Mouse (Mus musculus) spleen, adult 18-20 months (tissue): ENCODE measurements around the gene Pim3.
"Not testable (repeated sequence)": the region's sequence is repeated elsewhere in the genome, so short reads cannot be mapped to it uniquely, and the experiment has no call there.

Source experiments
- DNase-seq, 2 experiments: peaks; one replicate each; pipeline ENCODE4 v3.0.0; 2022; ENCODE audit warnings: mixed read lengths in 2 of 2

The Pim3 gene

GRCm38 (mm10) chr15:88861772-88862622, at the start of gene Pim3:
Gene Pim3, plus strand, starts transcription at chr15:88862186.
- DNase-seq: peak; percentile 93 to 96

DNA sequence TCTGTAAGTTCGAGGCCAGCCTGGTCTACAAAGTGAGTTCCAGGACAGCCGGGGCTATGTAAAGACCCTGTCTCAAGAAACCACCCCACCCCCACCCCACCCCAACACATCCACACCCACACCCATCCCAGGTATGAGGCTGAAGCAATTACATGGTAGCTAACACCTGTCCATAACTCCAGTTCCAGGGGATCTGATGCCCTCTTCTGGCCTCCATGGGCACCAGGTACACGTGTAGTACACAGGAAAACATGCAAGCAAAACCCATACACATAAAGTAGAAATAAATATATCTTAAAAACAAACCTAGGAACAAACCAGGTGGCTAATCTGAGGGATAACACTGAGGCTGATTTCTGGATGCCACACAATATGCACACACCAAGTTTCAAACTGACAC, 48.7 kb upstream of the Pim3 start:
- DNase-seq: no peak

GRCm38 (mm10) chr15:88813873-88814272, 48.1 kb upstream of the Pim3 start:
- not testable (repeated sequence) for DNase-seq

GRCm38 (mm10) chr15:88814411-88815047, 47.5 kb upstream of the Pim3 start:
- no peak for DNase-seq

- DNase-seq: no peak
Observed at GRCm38 (mm10) chr15:88815196-88815700, 46.7 kb upstream of the Pim3 start.

- peak; percentile 98 to 99 for DNase-seq
Observed at GRCm38 (mm10) chr15:88819026-88819905, 42.7 kb upstream of the Pim3 start, which contains the start of the genes Alg12 and Creld2. Gene Alg12, minus strand, starts transcription at chr15:88819318. Gene Creld2, plus strand, starts transcription at chr15:88819646.

GRCm38 (mm10) chr15:88819906-88820303, 42.1 kb upstream of the Pim3 start:
- no peak for DNase-seq

GRCm38 (mm10) chr15:88821403-88821802, 40.6 kb upstream of the Pim3 start:
- no peak for DNase-seq

DNA sequence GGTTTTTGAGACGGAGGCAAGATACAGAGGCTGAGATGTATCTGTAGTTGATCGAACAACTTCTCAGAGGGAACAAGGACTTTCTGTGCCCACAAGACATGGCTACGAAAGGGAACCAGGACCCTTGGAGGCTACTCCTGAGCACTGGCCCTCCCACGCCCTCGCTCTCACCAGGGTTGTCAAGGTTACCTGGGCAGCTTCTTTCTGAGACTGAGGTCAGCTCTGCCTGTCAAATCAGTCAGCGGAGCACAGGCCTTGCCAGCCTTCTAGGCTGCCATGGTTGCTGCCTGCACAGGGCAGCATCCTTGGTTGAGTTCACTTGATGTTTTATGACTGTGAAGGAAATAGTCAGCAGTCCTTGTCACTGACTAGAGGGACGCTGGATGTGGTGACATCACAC, 39.5 kb upstream of the Pim3 start:
- DNase-seq: no peak

DNA sequence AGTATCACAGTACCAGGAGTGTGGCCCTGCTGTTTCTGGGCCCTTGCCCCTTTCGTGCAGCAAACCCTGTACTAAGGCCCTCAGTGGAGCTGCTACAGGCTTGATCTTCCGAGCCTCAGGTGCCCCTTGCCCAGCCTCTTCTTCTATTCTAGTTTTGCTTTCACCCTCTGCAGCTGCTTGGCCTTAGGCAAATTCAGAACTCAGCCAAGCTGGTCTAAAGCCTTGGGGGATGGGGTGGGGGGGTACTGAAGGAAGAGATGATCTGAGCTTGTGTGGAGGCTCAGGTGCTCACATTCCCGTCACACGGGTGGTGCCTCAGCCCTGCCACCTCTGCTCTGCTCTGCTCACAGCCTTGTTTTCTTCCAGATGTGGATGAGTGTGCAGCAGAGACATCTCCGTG, 38.6 kb upstream of the Pim3 start:
- DNase-seq: no peak

GRCm38 (mm10) chr15:88827466-88827865, 34.5 kb upstream of the Pim3 start:
- DNase-seq: no peak

GRCm38 (mm10) chr15:88827991-88828799, 33.8 kb upstream of the Pim3 start:
- DNase-seq: peak; percentile 48 to 72

DNA sequence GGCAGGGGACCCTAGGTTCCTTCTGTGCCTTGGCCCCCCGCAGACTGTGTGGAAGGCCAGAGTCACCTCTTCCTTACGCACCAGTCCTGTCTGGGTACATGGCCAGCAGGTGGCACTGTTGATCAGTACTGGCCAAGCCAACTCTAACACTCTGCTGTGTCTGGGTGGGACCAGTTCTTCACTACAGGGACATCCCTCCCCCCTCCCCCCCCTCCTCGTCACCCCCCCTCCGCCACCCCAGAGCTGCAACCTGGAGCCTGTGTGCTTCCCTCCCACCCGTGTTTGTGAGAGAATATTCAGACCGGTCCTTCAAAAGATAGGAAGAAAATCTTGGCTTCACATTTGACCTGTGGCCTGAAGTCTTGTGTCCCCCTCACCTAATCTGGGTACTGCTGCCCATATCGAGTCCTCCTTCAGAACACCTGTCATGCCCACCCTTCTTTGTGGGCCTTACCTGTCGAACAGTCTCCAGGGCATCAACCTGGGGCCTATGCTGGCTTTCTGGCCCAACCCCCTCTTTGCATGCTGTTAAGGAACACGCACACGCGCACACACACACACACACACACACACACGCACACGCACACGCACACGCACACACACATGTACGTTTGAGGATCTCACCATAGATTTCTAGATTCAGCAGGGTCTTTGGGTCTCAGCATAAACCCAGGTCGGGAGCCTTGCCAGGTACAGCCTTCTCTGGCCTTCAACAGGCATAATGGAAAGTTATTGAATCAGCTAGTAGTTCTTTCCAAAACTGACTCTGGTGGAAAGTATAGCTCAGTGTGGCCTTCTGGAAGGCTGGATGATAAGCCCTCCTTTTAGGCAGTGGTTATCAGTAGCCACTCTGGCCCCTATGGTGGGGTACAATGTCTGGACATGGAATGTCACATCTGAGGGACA, 32.9 kb upstream of the Pim3 start:
- peak; percentile 73 to 92 for DNase-seq

GRCm38 (mm10) chr15:88829791-88830440, 32.1 kb upstream of the Pim3 start:
- no peak for DNase-seq

- DNase-seq: no peak
Observed at GRCm38 (mm10) chr15:88830696-88831095, 31.3 kb upstream of the Pim3 start.

DNA sequence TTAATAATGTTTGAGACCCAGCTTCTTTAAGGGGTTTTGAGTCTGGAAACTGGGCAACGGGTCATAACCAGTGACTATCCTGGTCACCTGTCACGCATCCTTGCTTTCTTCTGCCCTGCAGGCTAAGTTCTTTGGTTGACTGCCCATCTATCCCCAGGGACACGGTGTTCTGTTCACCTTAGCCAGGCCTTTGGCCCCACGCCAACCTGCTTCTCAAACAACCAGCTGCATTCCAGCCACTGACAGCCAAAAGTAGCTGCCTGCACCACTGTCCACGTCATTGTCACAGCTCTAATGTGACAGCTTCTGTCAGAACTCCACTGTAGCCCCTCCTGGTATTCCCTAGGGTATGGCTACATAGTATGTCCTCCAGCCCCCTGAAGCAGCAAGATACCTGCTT, 30.5 kb upstream of the Pim3 start:
- no peak for DNase-seq

- no peak for DNase-seq
Observed at GRCm38 (mm10) chr15:88832536-88832935, 29.4 kb upstream of the Pim3 start.

GRCm38 (mm10) chr15:88836031-88836430, 26.0 kb upstream of the Pim3 start:
- DNase-seq: no peak

DNA sequence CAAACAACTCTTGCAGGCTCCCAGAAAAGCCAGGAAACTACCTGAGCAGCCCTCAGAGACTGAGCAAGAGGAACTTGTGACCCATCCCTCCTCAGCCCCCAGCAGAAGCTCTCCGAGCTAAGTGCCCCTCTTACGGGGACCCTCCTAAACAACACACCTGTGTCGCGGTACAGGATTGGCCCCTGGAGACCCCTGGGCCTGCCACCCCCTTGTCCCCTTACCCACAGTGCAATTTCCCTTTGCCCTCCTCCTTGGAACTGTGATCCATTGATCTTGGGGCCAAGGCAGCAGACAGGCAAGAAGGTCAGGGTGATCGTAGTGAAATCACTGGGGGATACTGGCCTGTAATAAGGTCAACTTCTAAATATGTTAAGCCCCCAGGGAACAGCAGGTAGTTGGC, 25.4 kb upstream of the Pim3 start:
- DNase-seq: no peak

DNA sequence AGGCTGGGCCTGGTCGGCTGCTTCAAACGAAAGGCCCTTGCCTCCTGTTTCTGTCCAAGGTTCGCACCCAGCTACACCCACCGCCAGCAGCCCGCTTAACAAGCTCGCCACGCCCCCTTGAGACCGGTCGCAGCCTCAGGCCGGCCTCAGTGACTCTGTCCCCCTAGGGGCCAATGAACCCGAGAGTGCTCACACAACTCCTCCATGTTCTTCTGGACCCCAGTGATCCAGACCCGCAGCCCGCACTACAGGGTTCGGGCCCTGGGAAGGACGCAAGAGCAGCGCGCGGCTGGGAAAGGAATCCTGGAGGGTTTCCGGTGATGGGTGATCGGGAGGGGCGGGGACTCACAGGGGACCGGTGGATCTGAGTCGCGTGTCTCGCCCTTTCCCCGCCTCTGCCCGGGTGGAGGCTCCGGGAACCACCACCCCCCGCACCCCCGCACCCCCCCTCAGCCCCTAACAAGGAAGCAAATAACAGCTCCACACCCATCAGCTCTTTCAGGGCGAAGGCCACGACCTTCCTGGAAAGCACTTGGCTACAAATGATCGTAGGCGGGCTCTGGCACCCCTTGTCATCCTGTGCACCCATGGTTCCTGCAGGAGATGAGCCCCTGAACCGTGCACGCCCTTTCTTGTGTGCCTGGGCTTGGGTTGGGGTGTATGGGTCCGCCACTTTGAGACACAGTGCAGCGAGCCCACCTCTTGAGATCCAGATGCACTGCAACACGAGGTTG, 24.6 kb upstream of the Pim3 start:
- peak; percentile 32 to 49 for DNase-seq
